Mouse (Mus musculus) liver, postnatal 0 days (tissue): Measurements from ENCODE around the gene Plppr1. TPM values are rescaled to one million over a fixed set of nuclear protein-coding genes. Genes with fewer than 3 reads are reported as not detected.
A peak's percentile ranks its signal among the peaks of the same experiment; 100 is the strongest.

Source experiments
- ATAC-seq: fragments of 200-750 bp; cut with Nextera tagmentation; 2 replicates; pipeline ENCODE4 v1.8.0; 2017; ENCODE audit warnings: mild to moderate bottlenecking, moderate library complexity
- DNase-seq: peaks from one replicate; pipeline ENCODE4 v3.0.0-alpha.2; 2016
- H3K27ac ChIP-seq: fragments of 300-500 bp; sonication (generic); 2 replicates; pipeline ENCODE4 v1.5.1; 2014; ENCODE audit warnings: antibody characterized with exemption, moderate library complexity, mild to moderate bottlenecking, low read depth
- H3K27me3 ChIP-seq: fragments of 300-500 bp; sonication (generic); 2 replicates; pipeline ENCODE4 v1.6.1; 2014; ENCODE audit warnings: low read length, control low read depth, mixed read lengths; ENCODE audit not compliant: insufficient read depth
- H3K36me3 ChIP-seq: fragments of 300-500 bp; sonication (generic); replicated peaks from 2 replicates; pipeline ENCODE4 v1.6.1; 2014; ENCODE audit warnings: mild to moderate bottlenecking, control low read depth, low read length, moderate library complexity, mixed read lengths; ENCODE audit not compliant: insufficient read depth
- H3K4me1 ChIP-seq: fragments of 300-500 bp; sonication (generic); 2 replicates; pipeline ENCODE4 v1.6.1; 2014; ENCODE audit warnings: antibody characterized with exemption, mild to moderate bottlenecking, control low read depth; ENCODE audit not compliant: insufficient read depth
- H3K4me2 ChIP-seq: fragments of 300-500 bp; sonication (generic); 2 replicates; pipeline ENCODE4 v1.6.1; 2014; ENCODE audit warnings: low read depth, mild to moderate bottlenecking, low read length, moderate library complexity, mixed read lengths
- H3K4me3 ChIP-seq: fragments of 300-500 bp; sonication (generic); 2 replicates; pipeline ENCODE4 v1.5.1; 2014; ENCODE audit warnings: low read depth, low read length
- H3K9ac ChIP-seq: fragments of 300-500 bp; sonication (generic); replicated peaks from 2 replicates; pipeline ENCODE4 v1.6.1; 2014; ENCODE audit warnings: mild to moderate bottlenecking, moderate library complexity
- H3K9me3 ChIP-seq: fragments of 300-500 bp; sonication (generic); 2 replicates; pipeline ENCODE4 v1.6.1; 2016; ENCODE audit warnings: mild to moderate bottlenecking, control low read depth, low read length, mixed read lengths
- CTCF ChIP-seq: sonication (generic); IDR thresholded peaks from 2 replicates; pipeline ENCODE4 v1.5.1; 2016; ENCODE audit warnings: antibody characterized with exemption, low read depth
- EP300 ChIP-seq: IDR thresholded peaks from 2 replicates; pipeline ENCODE4 v1.6.1; 2016; ENCODE audit warnings: antibody characterized with exemption, low read depth, mild to moderate bottlenecking
- WGBS: fragments of 180-500 bp; shearing (Covaris S2); extraction: QIAGEN DNeasy Blood & Tissue Kit; methylation state at CpG from one replicate; pipeline ENCODE4 v1.1.7; 2014; ENCODE audit not compliant: insufficient replicate concordance; 5-methylcytosine and 5-hydroxymethylcytosine counted together
- polyA plus RNA-seq: library from polyadenylated mRNA; unstranded; fragments of >200 nt; fragmentation: Nextera tagmentation; extraction: Ambion mirVana; gene quantifications from 2 replicates; pipeline ENCODE4 v1.2.1, GENCODE M21; 2015

Plppr1 gene
- polyA plus RNA-seq, 1 experiment from 2014 or later: 5.8 TPM

GRCm38 (mm10) chr4:49104860-49105259 lies 45.8 kb downstream of the Plppr1 start:
- ATAC-seq (no peak), DNase-seq (no peak)
- no peak for TF ChIP-seq CTCF
- TF ChIP-seq EP300: no peak
- H3K4me1 ChIP-seq: no peaks in the 10 kb centered on the region
- H3K36me3 ChIP-seq: no peaks in the 10 kb centered on the region
- no peaks in the 10 kb centered on the region for H3K27me3 ChIP-seq
- H3K9me3 ChIP-seq: no peaks in the 10 kb centered on the region
- H3K27ac ChIP-seq: no peak overlapping the region
- no peak overlapping the region for H3K9ac ChIP-seq
- H3K4me2 ChIP-seq: no peak overlapping the region
- H3K4me3 ChIP-seq: no peak overlapping the region
- WGBS: 87% methylated on average over 8 of the region's 8 CpGs

- DNase-seq (no peak), ATAC-seq (no peak)
- Histone ChIP-seq H3K4me2 (no peak overlapping the region), H3K27me3 (no peaks in the 10 kb centered on the region), H3K36me3 (no peaks in the 10 kb centered on the region), H3K9ac (no peak overlapping the region), H3K27ac (no peak overlapping the region), H3K4me3 (no peak overlapping the region), H3K4me1 (no peaks in the 10 kb centered on the region), H3K9me3 (no peaks in the 10 kb centered on the region)
- WGBS: 81% methylated on average over 4 of the region's 4 CpGs
- TF ChIP-seq EP300: no peak
- TF ChIP-seq CTCF: no peak
These were observed 48.8 kb downstream of the Plppr1 start for GRCm38 (mm10) chr4:49107895-49108294.

- 73% methylated on average over 8 of the region's 8 CpGs for WGBS
- H3K9me3 ChIP-seq: no peaks in the 10 kb centered on the region
- DNase-seq (no peak), ATAC-seq (no peak)
- no peak overlapping the region for H3K9ac ChIP-seq
- H3K4me2 ChIP-seq: no peak overlapping the region
- no peak overlapping the region for H3K4me3 ChIP-seq
- H3K4me1 ChIP-seq: no peaks in the 10 kb centered on the region
- no peak overlapping the region for H3K27ac ChIP-seq
- TF ChIP-seq CTCF (no peak), EP300 (no peak)
- H3K27me3 ChIP-seq: no peaks in the 10 kb centered on the region
- H3K36me3 ChIP-seq: no peaks in the 10 kb centered on the region
These were observed 49.3 kb downstream of the Plppr1 start for GRCm38 (mm10) chr4:49108371-49108770.

DNA sequence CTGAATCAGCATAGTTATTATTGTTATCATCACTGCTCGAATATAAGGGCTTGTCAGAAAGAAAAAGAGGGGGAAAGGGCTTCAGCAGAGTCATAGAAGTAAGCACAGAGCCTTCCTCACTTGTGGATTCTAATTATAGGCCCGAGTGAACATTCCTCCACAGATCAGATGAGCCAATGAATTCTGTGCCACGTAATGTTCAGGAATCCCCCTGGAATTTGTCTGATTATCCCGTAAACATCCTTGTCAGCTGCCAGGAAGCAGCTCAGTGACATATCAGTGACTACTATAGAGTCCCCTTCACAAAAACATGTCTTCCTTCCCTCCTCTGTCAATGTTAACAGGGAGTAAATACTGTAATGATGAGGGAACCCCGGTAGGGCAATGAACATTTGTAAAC lies 50.9 kb downstream of the Plppr1 start:
- no peak for TF ChIP-seq EP300
- no peak for TF ChIP-seq CTCF
- Histone ChIP-seq H3K27me3 (no peaks in the 10 kb centered on the region), H3K4me3 (no peak overlapping the region), H3K9me3 (no peaks in the 10 kb centered on the region), H3K4me2 (no peak overlapping the region), H3K9ac (no peak overlapping the region), H3K27ac (no peak overlapping the region), H3K4me1 (no peaks in the 10 kb centered on the region), H3K36me3 (no peaks in the 10 kb centered on the region)
- 44% methylated on average over 5 of the region's 5 CpGs for WGBS
- ATAC-seq (no peak), DNase-seq (no peak)

- H3K36me3 ChIP-seq: no peaks in the 10 kb centered on the region
- DNase-seq: no peak
- no peak overlapping the region for H3K9ac ChIP-seq
- no peaks in the 10 kb centered on the region for H3K9me3 ChIP-seq
- ATAC-seq: no peak
- H3K4me3 ChIP-seq: no peak overlapping the region
- WGBS: 60% methylated on average over 2 of the region's 2 CpGs
- TF ChIP-seq CTCF (no peak), EP300 (no peak)
- no peak overlapping the region for H3K27ac ChIP-seq
- no peaks in the 10 kb centered on the region for H3K27me3 ChIP-seq
- H3K4me2 ChIP-seq: no peak overlapping the region
- H3K4me1 ChIP-seq: no peaks in the 10 kb centered on the region
These were observed 59.8 kb downstream of the Plppr1 start for GRCm38 (mm10) chr4:49118842-49119241.

DNA sequence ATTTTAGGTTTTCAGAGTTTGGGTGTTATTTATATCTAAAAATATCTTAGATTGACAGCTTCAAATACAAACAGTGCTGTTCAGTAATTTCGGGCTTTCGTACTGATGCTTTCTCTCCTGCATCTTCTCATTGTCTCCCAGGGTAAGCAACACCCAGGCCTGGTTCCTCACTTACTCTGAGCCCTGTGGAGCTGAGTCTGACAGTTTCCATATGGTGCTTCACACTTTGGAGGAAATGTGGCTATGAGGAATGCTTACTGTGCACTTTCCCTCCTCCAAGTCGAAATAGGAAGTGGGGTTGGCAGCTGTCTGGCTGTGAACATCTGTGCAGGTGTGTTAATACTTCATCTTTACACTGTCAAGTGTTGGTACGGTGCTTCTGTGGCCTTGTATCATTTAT lies 85.7 kb downstream of the Plppr1 start:
- DNase-seq (no peak), ATAC-seq (no peak)
- H3K36me3 ChIP-seq: no peaks in the 10 kb centered on the region
- WGBS: 72% methylated on average over 4 of the region's 4 CpGs
- H3K4me2 ChIP-seq: no peak overlapping the region
- H3K27ac ChIP-seq: no peak overlapping the region
- H3K9me3 ChIP-seq: no peaks in the 10 kb centered on the region
- H3K4me3 ChIP-seq: no peak overlapping the region
- no peak for TF ChIP-seq CTCF
- H3K27me3 ChIP-seq: no peaks in the 10 kb centered on the region
- H3K4me1 ChIP-seq: no peaks in the 10 kb centered on the region
- no peak overlapping the region for H3K9ac ChIP-seq

GRCm38 (mm10) chr4:49148775-49149174 lies 89.7 kb downstream of the Plppr1 start:
- no peak overlapping the region for H3K4me2 ChIP-seq
- no peak overlapping the region for H3K9ac ChIP-seq
- TF ChIP-seq CTCF: no peak
- TF ChIP-seq EP300: peak; percentile 76
- ATAC-seq (peak; percentile 95), DNase-seq (peak; percentile 44)
- H3K27me3 ChIP-seq: no peaks in the 10 kb centered on the region
- WGBS: 38% methylated on average over 2 of the region's 2 CpGs
- H3K36me3 ChIP-seq: no peaks in the 10 kb centered on the region
- peak overlapping the region; percentile 96 for H3K27ac ChIP-seq
- no peak overlapping the region for H3K4me3 ChIP-seq
- H3K9me3 ChIP-seq: no peaks in the 10 kb centered on the region
- no peaks in the 10 kb centered on the region for H3K4me1 ChIP-seq
